Mouse (Mus musculus) embryonic facial prominence, embryonic 15.5 days (tissue): Measurements from ENCODE around the gene Sik3. TPM values are rescaled to one million over a fixed set of nuclear protein-coding genes. Genes with fewer than 3 reads are reported as not detected.
"Not testable (repeated sequence)": the region's sequence is repeated elsewhere in the genome, so short reads cannot be mapped to it uniquely, and the experiment has no call there.

Experiments used
- ATAC-seq: fragments of 200-750 bp; cut with Nextera tagmentation; 2 replicates; pipeline ENCODE4 v1.8.0; 2017; ENCODE audit warnings: low read depth, moderate TSS enrichment; ENCODE audit not compliant: insufficient number of reproducible peaks, low FRiP score, low TSS enrichment
- H3K27ac ChIP-seq: fragments of 300-500 bp; sonication (generic); replicated peaks from 2 replicates; pipeline ENCODE4 v1.5.1; 2015; ENCODE audit warnings: mild to moderate bottlenecking, inconsistent platforms
- H3K27me3 ChIP-seq: fragments of 300-500 bp; sonication (generic); 2 replicates; pipeline ENCODE4 v1.6.1; 2015; ENCODE audit warnings: inconsistent platforms
- H3K36me3 ChIP-seq: fragments of 300-500 bp; sonication (generic); 2 replicates; pipeline ENCODE4 v1.6.1; 2015; ENCODE audit warnings: mild to moderate bottlenecking, inconsistent platforms
- H3K4me1 ChIP-seq: fragments of 300-500 bp; sonication (generic); 2 replicates; pipeline ENCODE4 v1.6.1; 2015; ENCODE audit warnings: inconsistent platforms
- H3K4me2 ChIP-seq: fragments of 300-500 bp; sonication (generic); replicated peaks from 2 replicates; pipeline ENCODE4 v1.6.1; 2015; ENCODE audit warnings: mild to moderate bottlenecking, inconsistent platforms
- H3K4me3 ChIP-seq: fragments of 300-500 bp; sonication (generic); replicated peaks from 2 replicates; pipeline ENCODE4 v1.5.1; 2015; ENCODE audit warnings: mild to moderate bottlenecking, inconsistent platforms
- H3K9ac ChIP-seq: fragments of 300-500 bp; sonication (generic); 2 replicates; pipeline ENCODE4 v1.6.1; 2015; ENCODE audit warnings: inconsistent platforms
- H3K9me3 ChIP-seq: fragments of 300-500 bp; sonication (generic); replicated peaks from 2 replicates; pipeline ENCODE4 v1.6.1; 2016; ENCODE audit warnings: inconsistent platforms
- WGBS: fragments of 180-500 bp; shearing (Covaris S2); methylation state at CpG from one replicate; pipeline ENCODE4 v1.1.7; 2015; 5-methylcytosine and 5-hydroxymethylcytosine counted together
- polyA plus RNA-seq: library from polyadenylated mRNA; unstranded; fragments of >200 nt; fragmentation: Nextera tagmentation; extraction: Ambion mirVana; gene quantifications from 2 replicates; pipeline ENCODE4 v1.2.1, GENCODE M21; 2015

Sik3 gene
- polyA plus RNA-seq, 1 experiment from 2014 or later: 15.1 TPM

DNA sequence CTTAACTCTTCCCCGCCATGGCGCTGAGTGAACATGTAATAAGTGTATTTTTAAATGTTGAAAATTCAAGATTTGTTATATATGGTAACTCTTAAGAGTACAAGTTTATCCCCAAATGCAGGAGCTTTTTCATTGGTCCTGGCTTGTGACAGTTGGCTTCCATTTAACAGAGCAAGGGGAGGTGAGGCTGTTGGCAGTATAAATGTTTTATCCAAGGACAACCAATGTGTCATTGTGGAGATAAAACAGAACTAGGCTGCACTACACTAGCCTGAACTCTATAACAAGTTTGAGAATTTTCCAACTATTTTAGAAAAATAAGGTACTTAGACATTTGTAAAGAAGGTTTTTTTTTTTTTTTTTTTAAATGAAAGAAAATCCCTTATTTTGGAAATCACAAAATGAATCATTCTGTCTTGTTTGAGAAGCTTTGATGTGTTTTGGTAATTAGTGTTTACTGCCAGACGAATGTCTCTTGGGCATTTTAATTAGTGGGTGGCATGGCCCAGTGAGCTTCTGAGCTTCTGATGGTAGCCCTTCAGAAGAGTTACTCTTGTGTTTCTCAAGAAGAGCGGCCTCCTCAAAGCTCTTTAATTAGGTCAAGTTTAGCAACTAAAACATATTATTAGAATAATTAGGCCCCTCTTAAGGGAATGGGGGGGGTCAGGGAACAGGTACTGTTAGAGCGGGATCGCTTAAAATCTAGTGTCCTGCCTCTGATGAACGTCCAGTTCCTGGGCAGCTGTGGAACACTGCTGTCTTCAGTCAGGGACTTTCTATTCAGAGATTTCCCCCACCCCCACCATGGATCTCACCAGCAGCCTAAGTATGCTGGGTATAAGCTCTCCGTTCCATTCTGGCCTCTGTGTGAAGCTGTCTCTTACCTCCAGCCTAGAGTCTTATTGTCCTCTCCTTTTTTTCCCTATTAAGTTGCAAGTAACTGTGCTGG, 139.7 kb downstream of the Sik3 start:
- Histone ChIP-seq H3K36me3 (no peaks in the 10 kb centered on the region), H3K4me1 (peaks cover 30% of the 10 kb centered on the region), H3K4me3 (no peak overlapping the region), H3K9ac (no peak overlapping the region), H3K9me3 (no peaks in the 10 kb centered on the region), H3K4me2 (no peak overlapping the region), H3K27ac (peak overlapping the region; percentile 63), H3K27me3 (no peaks in the 10 kb centered on the region)
- no peak for ATAC-seq
- 71% methylated on average over 8 of the region's 8 CpGs for WGBS

GRCm38 (mm10) chr9:46154469-46154868, 141.8 kb downstream of the Sik3 start:
- no peaks in the 10 kb centered on the region for H3K36me3 ChIP-seq
- ATAC-seq: no peak
- no peaks in the 10 kb centered on the region for H3K9me3 ChIP-seq
- peaks cover 33% of the 10 kb centered on the region for H3K4me1 ChIP-seq
- no peak overlapping the region for H3K4me3 ChIP-seq
- 65% methylated on average over 2 of the region's 2 CpGs for WGBS
- H3K27me3 ChIP-seq: no peaks in the 10 kb centered on the region
- H3K4me2 ChIP-seq: no peak overlapping the region
- H3K27ac ChIP-seq: no peak overlapping the region
- no peak overlapping the region for H3K9ac ChIP-seq

GRCm38 (mm10) chr9:46155026-46155425, 142.4 kb downstream of the Sik3 start:
- Histone ChIP-seq H3K27ac (no peak overlapping the region), H3K36me3 (no peaks in the 10 kb centered on the region), H3K4me1 (peaks cover 33% of the 10 kb centered on the region), H3K4me3 (no peak overlapping the region), H3K9ac (no peak overlapping the region), H3K27me3 (no peaks in the 10 kb centered on the region), H3K9me3 (no peaks in the 10 kb centered on the region), H3K4me2 (no peak overlapping the region)
- no peak for ATAC-seq
- 48% methylated on average over 4 of the region's 4 CpGs for WGBS

DNA sequence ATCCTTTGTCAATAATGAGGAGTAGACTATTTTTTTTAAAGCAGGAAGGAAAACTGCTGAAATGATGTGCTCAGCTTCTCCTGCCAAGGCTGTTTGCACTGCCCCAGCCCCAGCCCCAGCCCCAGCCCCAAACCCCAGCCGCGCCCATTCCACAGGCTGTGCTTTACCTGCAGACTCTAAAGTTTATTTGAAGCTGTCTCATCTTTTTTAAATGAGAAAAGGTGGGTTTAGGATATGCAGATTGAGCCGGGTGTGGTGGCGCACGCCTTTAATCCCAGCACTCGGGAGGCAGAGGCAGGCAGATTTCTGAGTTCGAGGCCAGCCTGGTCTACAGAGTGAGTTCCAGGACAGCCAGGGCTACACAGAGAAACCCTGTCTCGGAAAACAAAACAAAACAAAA, 143.2 kb downstream of the Sik3 start:
- peaks cover 31% of the 10 kb centered on the region for H3K4me1 ChIP-seq
- not testable (repeated sequence) for H3K4me3 ChIP-seq, H3K27ac ChIP-seq, H3K4me2 ChIP-seq, H3K9ac ChIP-seq, H3K36me3 ChIP-seq, H3K27me3 ChIP-seq, ATAC-seq, H3K9me3 ChIP-seq
- WGBS: 89% methylated on average over 8 of the region's 8 CpGs

DNA sequence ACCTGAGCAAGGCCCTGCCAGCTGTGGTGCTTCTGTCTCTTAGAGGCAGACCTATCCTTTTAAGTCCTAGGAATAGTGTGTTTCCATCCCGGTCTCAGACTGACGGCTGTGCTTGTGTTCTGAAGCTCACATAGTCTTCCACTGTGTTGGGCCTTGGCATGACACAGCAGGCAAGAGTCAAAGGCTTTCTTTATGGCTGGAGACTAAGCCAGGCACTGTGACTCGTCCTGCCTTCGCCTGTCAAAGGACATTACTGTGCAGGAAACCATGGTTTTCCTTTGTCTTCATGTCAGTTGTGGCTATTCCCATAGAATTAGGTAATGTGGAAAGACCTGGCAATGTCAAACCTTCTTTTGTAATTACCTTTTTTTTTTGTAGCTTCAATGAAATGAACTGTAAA, 144.1 kb downstream of the Sik3 start:
- no peak for ATAC-seq
- 0 out of 2 replicates have a peak, but pooled peaks cover 3% of the 10 kb centered on the region for H3K36me3 ChIP-seq
- WGBS: 53% methylated on average over 4 of the region's 4 CpGs
- no peak overlapping the region for H3K4me2 ChIP-seq
- no peak overlapping the region for H3K4me3 ChIP-seq
- no peaks in the 10 kb centered on the region for H3K9me3 ChIP-seq
- no peaks in the 10 kb centered on the region for H3K27me3 ChIP-seq
- peaks cover 22% of the 10 kb centered on the region for H3K4me1 ChIP-seq
- H3K9ac ChIP-seq: no peak overlapping the region
- H3K27ac ChIP-seq: peak overlapping the region; percentile 18

DNA sequence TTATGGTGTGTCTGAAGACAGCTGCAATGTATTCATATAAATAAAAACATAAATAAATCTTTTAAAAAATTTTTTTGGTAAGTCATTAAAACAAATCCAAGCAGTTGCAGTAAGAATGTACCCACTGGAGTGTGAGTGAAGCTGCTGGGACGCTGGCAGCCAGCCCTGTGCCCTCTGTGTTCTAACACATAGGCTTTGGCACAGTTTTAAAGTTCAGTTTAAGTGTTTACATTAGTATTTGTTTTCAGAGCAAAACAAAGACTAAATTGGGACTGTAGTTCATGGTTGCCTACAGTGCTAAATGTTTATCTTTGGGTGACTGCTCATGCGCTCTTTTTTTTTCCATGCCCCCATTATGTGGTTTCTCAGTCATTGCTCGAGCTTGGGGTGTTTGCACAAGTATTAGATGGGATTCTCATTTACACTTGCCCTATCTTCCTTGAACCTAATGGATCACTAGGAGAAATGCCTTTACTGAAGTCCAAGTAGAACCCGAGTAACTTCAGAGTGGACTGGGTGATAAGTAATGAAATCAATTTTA, 145.7 kb downstream of the Sik3 start:
- Histone ChIP-seq H3K4me1 (peaks cover 19% of the 10 kb centered on the region; the same call in 1 of the 2 replicates), H3K27me3 (no peaks in the 10 kb centered on the region), H3K4me3 (no peak overlapping the region), H3K4me2 (no peak overlapping the region), H3K9me3 (no peaks in the 10 kb centered on the region), H3K27ac (no peak overlapping the region), H3K9ac (no peak overlapping the region), H3K36me3 (0 out of 2 replicates have a peak, but pooled peaks cover 3% of the 10 kb centered on the region)
- ATAC-seq: no peak
- WGBS: 73% methylated on average over 4 of the region's 4 CpGs

- 74% methylated on average over 8 of the region's 8 CpGs for WGBS
- H3K4me2 ChIP-seq: no peak overlapping the region
- 0 out of 2 replicates have a peak, but pooled peaks cover 8% of the 10 kb centered on the region for H3K4me1 ChIP-seq
- H3K27me3 ChIP-seq: no peaks in the 10 kb centered on the region
- H3K4me3 ChIP-seq: no peak overlapping the region
- H3K36me3 ChIP-seq: 0 out of 2 replicates have a peak, but pooled peaks cover 3% of the 10 kb centered on the region
- H3K27ac ChIP-seq: 0 out of 2 replicates have a peak overlapping the region, but pooled peaks have one; percentile 1
- no peaks in the 10 kb centered on the region for H3K9me3 ChIP-seq
- H3K9ac ChIP-seq: no peak overlapping the region
- ATAC-seq: no peak
Observed at GRCm38 (mm10) chr9:46163430-46163829, 150.8 kb downstream of the Sik3 start.

GRCm38 (mm10) chr9:46168802-46169201, 156.2 kb downstream of the Sik3 start:
- H3K36me3 ChIP-seq: no peaks in the 10 kb centered on the region
- peaks cover 26% of the 10 kb centered on the region for H3K4me1 ChIP-seq
- H3K4me2 ChIP-seq: no peak overlapping the region
- WGBS: 74% methylated on average over 4 of the region's 4 CpGs
- no peak overlapping the region for H3K4me3 ChIP-seq
- H3K27ac ChIP-seq: no peak overlapping the region
- no peak overlapping the region for H3K9ac ChIP-seq
- ATAC-seq: no peak
- no peaks in the 10 kb centered on the region for H3K27me3 ChIP-seq
- H3K9me3 ChIP-seq: no peaks in the 10 kb centered on the region

DNA sequence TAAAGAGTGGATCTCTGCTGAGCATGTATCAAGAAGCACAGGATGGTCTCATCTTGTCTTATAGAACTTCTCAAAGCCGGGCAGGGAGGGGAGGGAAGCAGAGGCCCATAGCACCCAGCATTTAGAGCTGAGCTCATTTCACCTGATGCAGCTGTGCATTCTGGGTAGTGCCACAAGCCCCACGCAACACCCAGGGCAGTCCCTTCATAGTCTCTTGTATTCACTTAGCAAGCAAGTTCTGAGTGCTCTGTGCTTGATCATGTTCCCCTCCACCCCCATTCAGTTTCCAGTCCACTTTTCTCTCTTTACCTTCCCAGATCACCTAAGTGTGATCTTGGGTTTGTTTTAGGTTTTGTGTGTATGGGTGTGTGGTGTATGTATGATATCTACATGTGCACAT, 159.6 kb downstream of the Sik3 start:
- WGBS: 81% methylated on average over 2 of the region's 2 CpGs
- Histone ChIP-seq H3K27me3 (no peaks in the 10 kb centered on the region), H3K36me3 (no peaks in the 10 kb centered on the region), H3K4me1 (peaks cover 39% of the 10 kb centered on the region), H3K9me3 (no peaks in the 10 kb centered on the region), H3K9ac (no peak overlapping the region), H3K27ac (no peak overlapping the region), H3K4me2 (no peak overlapping the region), H3K4me3 (no peak overlapping the region)
- no peak for ATAC-seq

GRCm38 (mm10) chr9:46172953-46173352, 160.3 kb downstream of the Sik3 start:
- Histone ChIP-seq H3K9ac (no peak overlapping the region), H3K4me3 (no peak overlapping the region), H3K27ac (peak overlapping the region; percentile 56), H3K36me3 (no peaks in the 10 kb centered on the region; the same call in 1 of the 2 replicates), H3K9me3 (no peaks in the 10 kb centered on the region), H3K27me3 (no peaks in the 10 kb centered on the region), H3K4me2 (no peak overlapping the region), H3K4me1 (peaks cover 39% of the 10 kb centered on the region)
- ATAC-seq: no peak
- 71% methylated on average over 2 of the region's 2 CpGs for WGBS

GRCm38 (mm10) chr9:46173919-46174318, 161.3 kb downstream of the Sik3 start:
- Histone ChIP-seq H3K27ac (peak overlapping the region; percentile 56), H3K36me3 (peaks cover 7% of the 10 kb centered on the region; the same call in 1 of the 2 replicates), H3K4me2 (no peak overlapping the region), H3K9ac (no peak overlapping the region), H3K27me3 (no peaks in the 10 kb centered on the region), H3K9me3 (no peaks in the 10 kb centered on the region), H3K4me1 (peaks cover 39% of the 10 kb centered on the region), H3K4me3 (no peak overlapping the region)
- no peak for ATAC-seq
- 75% methylated on average over 6 of the region's 6 CpGs for WGBS
